Mouse (Mus musculus) kidney, adult 9 months (tissue): Measurements from ENCODE around the gene Il1r1.

Experiments used
- DNase-seq: peaks from one replicate; pipeline ENCODE4 v3.0.0; 2022

Gene Il1r1

GRCm38 (mm10) chr1:40233217-40233616 is 8.3 kb downstream of the Il1r1 start:
- no peak for DNase-seq

- DNase-seq = no peak
Observed at GRCm38 (mm10) chr1:40233621-40234020, 8.7 kb downstream of the Il1r1 start.

- DNase-seq = no peak
Observed at GRCm38 (mm10) chr1:40235597-40236249, 10.8 kb downstream of the Il1r1 start.

- DNase-seq = no peak
Observed at GRCm38 (mm10) chr1:40236694-40237093, 11.8 kb downstream of the Il1r1 start.

GRCm38 (mm10) chr1:40237094-40237493 is 12.2 kb downstream of the Il1r1 start:
- DNase-seq = no peak

GRCm38 (mm10) chr1:40240353-40241092 is 15.6 kb downstream of the Il1r1 start:
- DNase-seq = no peak

- DNase-seq = no peak
Observed at GRCm38 (mm10) chr1:40242717-40243116, 17.8 kb downstream of the Il1r1 start.

- peak; percentile 39 for DNase-seq
Observed at GRCm38 (mm10) chr1:40243561-40243998, 18.7 kb downstream of the Il1r1 start.

GRCm38 (mm10) chr1:40250425-40250824 is 25.5 kb downstream of the Il1r1 start:
- DNase-seq = no peak

GRCm38 (mm10) chr1:40252507-40252906 is 27.6 kb downstream of the Il1r1 start:
- no peak for DNase-seq

GRCm38 (mm10) chr1:40253940-40254339 is 29.1 kb downstream of the Il1r1 start:
- DNase-seq = no peak

GRCm38 (mm10) chr1:40254347-40255057 is 29.6 kb downstream of the Il1r1 start:
- DNase-seq = no peak

GRCm38 (mm10) chr1:40262441-40263121 is 37.7 kb downstream of the Il1r1 start:
- DNase-seq = no peak

GRCm38 (mm10) chr1:40263122-40263498 is 38.2 kb downstream of the Il1r1 start:
- DNase-seq = no peak

- DNase-seq = no peak
Observed at GRCm38 (mm10) chr1:40263679-40264078, 38.8 kb downstream of the Il1r1 start.

GRCm38 (mm10) chr1:40265301-40265835 is 40.5 kb downstream of the Il1r1 start:
- no peak for DNase-seq

- DNase-seq = peak; percentile 66
Observed at GRCm38 (mm10) chr1:40266431-40267260, 41.8 kb downstream of the Il1r1 start.

- DNase-seq = no peak
Observed at GRCm38 (mm10) chr1:40267846-40268245, 43.0 kb downstream of the Il1r1 start.

GRCm38 (mm10) chr1:40268536-40268935 is 43.7 kb downstream of the Il1r1 start:
- DNase-seq = no peak

- no peak for DNase-seq
Observed at GRCm38 (mm10) chr1:40270415-40270814, 45.5 kb downstream of the Il1r1 start.

- no peak for DNase-seq
Observed at GRCm38 (mm10) chr1:40271052-40271451, 46.2 kb downstream of the Il1r1 start.

- DNase-seq = no peak
Observed at GRCm38 (mm10) chr1:40271486-40272055, 46.7 kb downstream of the Il1r1 start.
